Mouse (Mus musculus) left cerebral cortex, adult 6 months (tissue): Measurements from ENCODE around the gene Hnrnpm. TPM values are rescaled to one million over a fixed set of nuclear protein-coding genes. Genes with fewer than 3 reads are reported as not detected.

Experiments used
- long read RNA-seq, 2 experiments: library from polyadenylated mRNA; unstranded; transcript quantifications; one replicate each; pipeline ENCODE4 v2.0.0; 2019 to 2020
- polyA plus RNA-seq: library from polyadenylated mRNA; unstranded; fragments of <200 nt; fragmentation: Nextera tagmentation; gene quantifications from 2 replicates; pipeline ENCODE4 v1.2.3, GENCODE M21; 2021

Gene Hnrnpm
- 48.3 and 50.7 TPM in 2 replicates for polyA plus RNA-seq
- long read RNA-seq, experiment 1, partial matches to known transcripts, result 21 of 32 reads
- long read RNA-seq, experiment 1, other reads (novel, unspliced or antisense), result 11 of 32 reads
- long read RNA-seq, experiment 2, partial matches to known transcripts, result 27 of 34 reads
- long read RNA-seq, experiment 2, other reads (novel, unspliced or antisense), result 2 of 34 reads

GRCm38 (mm10) chr17:33686760-33687159 lies at the start of gene Hnrnpm:
Gene Hnrnpm, minus strand, starts transcription at chr17:33686860.

GRCm38 (mm10) chr17:33718384-33718881 lies 31.8 kb upstream of the Hnrnpm start, which contains the start of gene March2:
Gene March2, minus strand, starts transcription at chr17:33718670.

GRCm38 (mm10) chr17:33637516-33638276 lies 49.0 kb downstream of the Hnrnpm start, which contains the start of gene Pram1:
Gene Pram1, plus strand, starts transcription at chr17:33638056.

GRCm38 (mm10) chr17:33628621-33629486 lies 57.8 kb downstream of the Hnrnpm start, which contains the start of gene Zfp414:
Gene Zfp414, plus strand, starts transcription at chr17:33629090.

Other genes with a start within 250 kb of the Hnrnpm start
- gene Adamts10, start 162.7 kb downstream of the Hnrnpm start, polyA plus RNA-seq, result 1.9 and 2.4 TPM in 2 replicates
- gene Myo1f, start 131.2 kb downstream of the Hnrnpm start, polyA plus RNA-seq, result 1.2 and 1.5 TPM in 2 replicates
- 29.6 and 40.3 TPM in 2 replicates for gene Zfp414, start 57.8 kb downstream of the Hnrnpm start, polyA plus RNA-seq
- not detected in 2 replicates for gene Pram1, start 48.8 kb downstream of the Hnrnpm start, polyA plus RNA-seq
- 20.5 and 194 TPM in 2 replicates for gene March2, start 31.8 kb upstream of the Hnrnpm start, polyA plus RNA-seq
- gene Rab11b, start 73.7 kb upstream of the Hnrnpm start, polyA plus RNA-seq, result 640 and 662 TPM in 2 replicates
- gene Angptl4, start 95.0 kb upstream of the Hnrnpm start, polyA plus RNA-seq, result 3.4 TPM in 2 replicates
- 18.2 and 19.7 TPM in 2 replicates for gene Kank3, start 123.7 kb upstream of the Hnrnpm start, polyA plus RNA-seq
- 2,886 and 3,372 TPM in 2 replicates for gene Rps28, start 137.7 kb upstream of the Hnrnpm start, polyA plus RNA-seq
- gene Ndufa7, start 137.7 kb upstream of the Hnrnpm start, polyA plus RNA-seq, result 1,006 and 1,076 TPM in 2 replicates
- 45.2 and 56.2 TPM in 2 replicates for gene Cd320, start 156.2 kb upstream of the Hnrnpm start, polyA plus RNA-seq
- not detected in 2 replicates for gene Gm7029, start 187.0 kb upstream of the Hnrnpm start, polyA plus RNA-seq
- gene Kifc1, start 203.8 kb upstream of the Hnrnpm start, polyA plus RNA-seq, result 0.23 and 0.25 TPM in 2 replicates
- gene Platr17, start 218.3 kb upstream of the Hnrnpm start, polyA plus RNA-seq, result 1.5 and 2.0 TPM in 2 replicates
- 17.9 and 19.4 TPM in 2 replicates for gene Daxx, start 222.6 kb upstream of the Hnrnpm start, polyA plus RNA-seq
- 27.8 and 29.4 TPM in 2 replicates for gene Tapbp, start 229.0 kb upstream of the Hnrnpm start, polyA plus RNA-seq
- gene Zbtb22, start 229.0 kb upstream of the Hnrnpm start, polyA plus RNA-seq, result 4.8 and 8.5 TPM in 2 replicates
- 7.1 and 7.2 TPM in 2 replicates for gene Rgl2, start 242.7 kb upstream of the Hnrnpm start, polyA plus RNA-seq